Mouse (Mus musculus): ENCODE measurements at regions not wholly inside any gene's neighbourhood (a gene's known extent, or its start where the extent isn't known, plus 50 kb on each side); places are given as distances from the start of the nearest gene placed in this dataset.

DNA sequence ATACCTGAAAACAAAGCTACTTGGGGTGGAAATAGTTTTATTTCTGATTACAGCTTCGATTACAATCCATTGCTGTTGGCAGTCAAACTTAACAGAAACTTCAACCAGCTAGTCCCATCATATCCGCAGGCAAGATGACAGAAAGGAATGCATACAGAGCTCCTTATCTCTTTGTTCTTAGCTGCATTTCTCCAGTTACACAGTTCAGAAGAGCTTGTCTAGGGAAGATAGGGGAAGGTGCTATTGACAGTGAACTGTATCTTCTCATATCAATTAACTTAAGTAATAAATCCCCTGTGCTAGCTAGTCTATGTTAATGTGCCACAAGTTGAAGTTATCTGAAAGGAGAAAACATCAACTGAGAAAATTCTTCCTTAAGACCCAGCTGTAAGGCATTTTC, 374.8 kb downstream of the Ptprc start:
- no peak for TF ChIP-seq SIN3A (IDR thresholded peaks at IDR 0.05; ENCODE audit: low read length)
- no peak for TF ChIP-seq UBTF (IDR thresholded peaks at IDR 0.05; ENCODE audit: borderline replicate concordance, insufficient read depth, low read depth, low read length)
- no peak for TF ChIP-seq ZC3H11A (IDR thresholded peaks at IDR 0.05; ENCODE audit: low read depth, low read length)
- no peak for TF ChIP-seq EP300 (IDR thresholded peaks at IDR 0.05; ENCODE audit: low read depth in 1 of 2, low read length in 2 of 2)
- no peak for TF ChIP-seq ZNF384 (IDR thresholded peaks at IDR 0.05; ENCODE audit: low read depth, low read length)

Measured in MEL (cell line).